Mouse (Mus musculus) cerebellum, postnatal 14 days (tissue): ENCODE data around the gene Psmb9.
"Not testable (repeated sequence)": the region's sequence is repeated elsewhere in the genome, so short reads cannot be mapped to it uniquely, and the experiment has no call there.

Source experiments
- DNase-seq, 2 experiments: peaks; one replicate each; pipeline ENCODE4 v3.0.0; 2021; ENCODE audit warnings: mixed read lengths in 2 of 2

Gene Psmb9

DNA sequence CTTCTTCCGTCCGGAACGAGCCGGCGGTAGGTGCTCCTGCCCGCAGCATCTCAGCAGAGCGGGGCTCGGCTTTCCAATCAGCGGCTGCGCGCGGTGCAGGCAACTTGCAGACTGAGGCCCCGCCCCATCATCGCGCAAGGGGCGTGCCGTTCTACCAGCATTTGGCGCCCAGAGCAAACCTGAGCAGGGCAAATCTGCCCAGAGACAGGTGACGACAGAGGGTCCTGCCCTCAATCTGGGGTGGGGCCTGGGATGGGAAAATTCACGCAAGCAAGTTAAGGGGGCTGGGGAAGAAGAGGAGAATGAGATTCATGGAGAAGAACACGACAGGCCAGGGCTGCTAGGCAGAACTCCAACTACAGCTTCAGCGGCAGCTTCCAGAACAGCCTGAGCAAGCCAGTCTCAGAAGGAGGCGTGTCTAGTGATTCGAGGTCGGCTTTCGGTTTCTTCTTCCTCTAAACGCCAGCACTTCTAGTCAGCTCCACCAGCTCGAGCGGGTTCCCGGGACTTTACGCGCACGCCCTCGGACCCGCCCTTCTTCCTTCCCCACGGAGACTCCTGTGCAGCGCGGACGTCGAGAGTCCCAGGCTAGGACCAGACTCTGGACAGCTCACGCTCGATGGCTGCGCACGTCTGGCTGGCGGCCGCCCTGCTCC, at the start of gene Psmb9, which contains the start of gene Tap1:
Gene Psmb9, minus strand, starts transcription at position 504 of the 656 bp plus-strand sequence.
Gene Tap1, plus strand, starts transcription at position 293 of the 656 bp plus-strand sequence.
- DNase-seq: peak; percentile 98 to 99

DNA sequence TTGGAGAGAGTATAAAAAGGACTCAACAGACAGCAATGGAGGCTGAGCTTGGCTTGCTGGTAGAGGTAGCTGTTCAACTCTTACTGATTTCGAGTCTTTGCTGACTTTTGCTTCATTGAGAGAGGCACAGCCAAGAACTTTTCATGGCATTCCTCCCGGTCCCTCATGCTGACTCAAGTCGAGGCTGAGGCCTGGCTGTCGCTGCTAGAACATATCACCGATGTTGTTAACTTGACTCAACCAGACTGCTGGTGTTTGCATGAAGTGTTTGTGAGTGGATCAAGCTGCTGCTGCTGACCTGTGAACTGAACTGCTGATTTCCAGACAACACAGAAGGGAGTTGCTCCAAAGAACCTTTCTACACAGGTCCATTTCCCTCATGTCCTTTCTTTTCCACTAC, 49.1 kb upstream of the Psmb9 start:
- no peak for DNase-seq

DNA sequence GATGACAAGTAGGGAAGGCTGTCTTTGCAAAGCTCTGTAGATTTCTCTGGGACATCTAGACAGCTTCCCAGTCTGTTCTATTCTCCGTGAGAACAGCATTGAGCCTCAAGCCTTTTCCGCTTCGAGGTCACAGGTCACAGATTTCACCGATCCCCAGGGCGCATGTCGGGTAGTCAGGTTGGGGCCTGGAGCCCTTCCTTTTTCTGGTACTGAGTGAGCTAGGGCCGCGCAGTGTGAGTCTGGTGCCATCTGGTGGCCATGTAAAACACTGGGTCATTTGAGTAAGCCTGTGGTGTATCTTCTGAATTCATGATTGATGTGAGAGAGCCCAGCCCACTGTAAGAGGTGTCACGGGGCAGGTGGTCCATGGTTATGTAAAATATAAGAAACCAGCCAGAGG, 47.4 kb upstream of the Psmb9 start:
- peak; percentile 79 to 85 for DNase-seq

DNA sequence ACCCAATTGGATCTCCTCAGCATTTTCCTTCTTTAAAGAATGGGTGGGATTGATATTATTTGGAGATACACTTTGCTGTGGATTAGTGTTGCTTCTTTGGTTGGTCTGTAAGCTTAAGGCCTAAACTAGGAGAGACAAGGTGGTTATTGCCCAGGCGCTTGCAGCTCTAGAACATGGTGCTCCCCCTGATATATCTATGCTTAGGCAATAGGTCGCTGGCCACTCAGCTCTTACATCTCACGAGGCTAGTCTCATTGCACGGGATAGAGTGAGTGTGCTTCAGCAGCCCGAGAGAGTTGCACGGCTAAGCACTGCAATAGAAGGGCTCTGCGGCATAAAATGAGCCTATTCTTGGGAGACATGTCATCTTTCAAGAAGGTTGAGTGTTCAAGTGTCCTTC, 44.5 kb upstream of the Psmb9 start:
- not testable (repeated sequence) for DNase-seq

DNA sequence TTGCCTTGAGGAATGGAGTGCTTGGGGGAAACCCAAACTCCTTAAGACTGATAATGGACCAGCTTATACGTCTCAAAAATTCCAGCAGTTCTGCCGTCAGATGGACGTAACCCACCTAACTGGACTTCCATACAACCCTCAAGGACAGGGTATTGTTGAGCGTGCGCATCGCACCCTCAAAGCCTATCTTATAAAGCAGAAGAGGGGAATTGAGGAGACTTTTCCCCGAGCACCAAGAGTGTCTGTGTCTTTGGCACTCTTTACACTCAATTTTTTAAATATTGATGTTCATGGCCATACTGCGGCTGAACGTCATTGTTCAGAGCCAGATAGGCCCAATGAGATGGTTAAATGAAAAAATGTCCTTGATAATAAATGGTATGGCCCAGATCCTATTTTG, 43.4 kb upstream of the Psmb9 start:
- not testable (repeated sequence) for DNase-seq

DNA sequence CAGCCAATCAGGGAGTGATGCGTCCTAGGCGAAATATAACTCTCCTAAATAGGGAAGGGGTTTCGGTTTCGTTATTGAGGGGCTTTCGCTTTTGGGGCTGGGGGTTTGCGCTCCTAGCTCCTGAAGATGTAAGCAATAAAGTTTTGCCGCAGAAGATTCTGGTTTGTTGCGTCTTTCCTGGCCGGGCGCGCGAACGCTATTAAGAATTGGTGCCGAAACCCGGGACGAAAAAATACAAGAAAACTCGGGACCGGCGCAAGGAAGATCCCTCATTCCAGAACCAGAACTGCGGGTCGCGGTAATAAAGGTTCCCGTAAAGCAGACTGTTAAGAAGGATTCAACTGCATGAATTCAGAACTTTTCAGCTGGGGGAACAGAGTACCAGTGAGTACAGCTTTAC, 38.3 kb upstream of the Psmb9 start:
- DNase-seq: not testable (repeated sequence)

DNA sequence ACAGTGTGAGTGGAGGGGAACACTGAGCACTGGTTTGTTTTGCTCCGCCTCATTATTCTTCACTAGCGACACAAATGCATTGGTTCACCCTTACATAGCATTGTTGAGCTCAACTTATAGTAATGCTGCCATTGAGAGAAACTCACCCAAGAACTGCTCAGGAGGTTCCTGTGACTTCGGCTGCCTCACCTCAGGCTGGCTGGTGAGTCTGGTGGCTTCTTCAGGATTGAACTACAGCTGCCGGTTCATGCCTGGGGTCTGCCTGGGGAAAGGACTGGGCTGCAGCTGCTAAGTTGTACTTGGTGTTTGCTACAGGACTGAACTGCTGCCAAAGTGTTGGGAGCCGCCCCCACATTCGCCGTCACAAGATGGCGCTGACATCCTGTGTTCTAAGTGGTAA, 37.9 kb upstream of the Psmb9 start:
- no peak for DNase-seq

DNA sequence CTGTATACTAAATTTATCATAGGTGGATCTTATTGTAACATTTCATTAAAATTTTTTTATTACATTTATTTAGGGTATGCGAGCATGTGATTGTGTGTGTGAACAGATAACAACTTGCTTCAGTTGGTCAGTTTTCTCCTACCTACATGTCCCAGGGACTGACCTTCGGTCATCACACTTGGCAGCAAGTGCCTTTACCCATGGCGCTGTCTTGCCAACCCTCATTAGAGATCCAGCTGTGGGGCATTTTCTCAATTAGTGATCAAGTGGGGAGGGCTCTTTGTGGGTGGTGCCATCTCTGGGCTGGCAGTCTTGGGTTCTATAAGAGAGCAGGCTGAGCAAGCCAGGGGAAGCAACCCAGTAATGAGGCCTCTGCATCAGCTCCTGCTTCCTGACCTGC, 37.3 kb upstream of the Psmb9 start:
- no peak for DNase-seq

DNA sequence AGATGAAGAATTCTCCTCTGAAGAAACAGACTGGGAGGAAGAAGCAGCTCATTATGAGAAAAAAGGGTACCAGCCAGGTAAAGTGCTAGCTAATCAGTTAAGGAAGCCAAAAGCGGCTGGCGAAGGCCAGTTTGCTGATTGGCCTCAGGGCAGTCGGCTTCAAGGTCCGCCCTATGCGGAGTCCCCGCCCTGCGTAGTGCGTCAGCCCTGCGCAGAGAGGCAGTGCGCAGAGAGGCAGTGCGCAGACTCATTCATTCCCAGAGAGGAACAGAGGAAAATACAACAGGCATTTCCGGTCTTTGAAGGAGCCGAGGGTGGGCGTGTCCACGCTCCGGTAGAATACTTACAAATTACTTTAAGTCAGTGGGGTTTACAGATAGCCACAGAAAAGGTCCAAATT, 32.8 kb upstream of the Psmb9 start:
- DNase-seq: not testable (repeated sequence)

DNA sequence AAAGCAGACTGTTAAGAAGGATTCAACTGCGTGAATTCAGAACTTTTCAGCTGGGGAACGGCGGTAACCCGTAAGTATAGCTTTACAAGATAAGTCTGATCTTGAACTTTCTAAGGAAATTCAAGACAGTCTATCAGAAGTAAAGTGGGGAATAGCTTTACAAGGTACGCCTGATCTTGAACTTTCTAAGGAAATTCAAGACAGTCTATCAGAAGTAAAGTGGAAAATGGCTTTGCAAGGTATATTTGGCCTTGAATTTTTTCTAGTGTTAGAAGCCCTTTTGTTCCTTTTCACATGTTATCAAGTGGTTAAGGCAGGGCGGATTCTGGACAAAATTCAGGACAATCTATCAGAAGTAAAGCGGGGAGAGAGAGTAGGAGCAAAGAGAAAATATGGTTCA, 32.2 kb upstream of the Psmb9 start:
- DNase-seq: peak in 1 of 2 experiments; percentile 48

DNA sequence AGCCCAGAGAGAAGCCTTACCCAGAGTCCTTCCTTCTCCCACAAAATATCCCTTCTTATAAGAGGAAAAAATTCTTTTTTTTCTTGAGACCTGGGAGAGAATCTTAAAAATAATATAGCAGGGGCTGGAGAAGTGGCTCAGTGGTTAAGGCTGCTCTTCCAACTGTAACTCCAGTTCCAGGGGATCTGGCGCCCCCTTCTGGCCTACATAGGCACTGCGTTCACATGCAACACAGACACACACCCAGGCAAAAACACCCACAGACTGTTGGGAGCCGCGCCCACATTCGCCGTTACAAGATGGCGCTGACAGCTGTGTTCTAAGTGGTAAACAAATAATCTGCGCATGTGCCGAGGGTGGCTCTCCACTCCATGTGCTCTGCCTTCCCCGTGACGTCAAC, 31.5 kb upstream of the Psmb9 start:
- DNase-seq: peak; percentile 44 to 82

DNA sequence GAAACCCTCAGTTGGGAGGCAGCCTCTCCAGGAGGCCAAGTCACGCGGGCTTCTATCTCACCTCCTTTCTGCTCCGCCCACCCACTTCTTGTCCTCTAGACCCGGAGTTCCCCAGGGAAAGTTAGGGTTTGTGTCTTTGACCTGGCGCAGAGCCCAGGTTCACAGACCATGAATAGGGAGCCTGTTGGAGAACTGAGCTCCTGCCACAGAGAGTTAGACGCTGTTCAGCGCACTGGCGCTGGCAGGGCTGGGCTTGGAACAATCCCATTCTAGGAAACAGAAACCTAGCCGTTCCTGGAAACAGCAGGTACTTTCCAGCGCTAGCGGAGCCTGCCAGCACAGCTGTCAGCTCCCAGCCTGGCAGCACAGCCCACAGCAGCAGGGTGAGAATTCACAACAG, 31.1 kb upstream of the Psmb9 start:
- DNase-seq: peak; percentile 14 to 53

DNA sequence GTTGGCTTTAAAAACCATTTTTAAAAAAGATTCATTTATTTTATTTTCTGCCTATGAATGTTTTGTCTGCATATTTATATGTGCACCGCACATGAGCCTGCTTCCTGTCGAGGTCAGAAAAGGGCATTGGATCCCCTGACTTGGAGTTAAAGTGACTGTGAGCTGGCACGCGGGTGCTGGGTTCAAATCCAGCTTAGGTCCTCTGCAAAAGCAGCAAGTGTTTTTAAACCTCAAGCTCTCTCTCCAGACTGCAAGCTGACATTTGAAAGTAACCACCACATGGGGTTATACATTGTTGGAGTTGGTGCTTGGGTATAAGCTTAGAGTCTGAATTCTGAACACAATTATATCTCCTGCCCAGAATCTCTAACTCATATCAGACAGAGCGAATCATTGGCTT, 30.4 kb upstream of the Psmb9 start:
- DNase-seq: no peak

DNA sequence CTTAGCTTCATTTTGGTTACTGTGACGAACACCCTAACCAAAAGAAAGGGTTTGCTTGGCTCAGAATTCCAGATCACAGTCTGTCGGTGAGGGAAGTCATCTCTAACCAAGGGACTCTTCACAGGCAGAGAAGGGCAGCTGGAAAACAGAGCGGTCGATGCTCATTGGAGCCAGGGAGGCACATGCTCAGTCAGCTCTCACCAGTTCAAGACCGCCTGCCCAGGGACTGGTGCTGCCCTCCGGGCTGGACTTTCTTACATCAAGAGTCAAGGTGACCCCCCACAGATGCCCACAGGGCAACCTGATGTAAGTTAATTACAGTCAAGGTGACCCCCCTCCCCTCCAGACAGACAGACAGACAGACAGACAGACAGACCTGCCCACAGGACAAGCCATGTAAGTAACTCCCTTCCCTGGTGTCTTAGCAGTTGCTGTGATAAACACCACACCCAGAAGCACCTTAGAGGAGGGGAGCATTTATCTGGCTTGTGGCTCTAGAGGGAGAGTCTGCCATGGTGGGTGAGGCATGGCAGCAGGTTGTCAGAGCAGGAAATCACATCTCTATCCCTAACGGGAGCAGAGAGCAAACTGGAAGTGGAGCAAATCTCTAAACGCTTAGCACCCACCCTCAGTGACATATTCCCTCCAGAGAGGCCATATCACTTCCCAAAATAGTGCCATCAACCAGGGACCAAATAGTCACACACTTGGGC, 29.8 kb upstream of the Psmb9 start:
- DNase-seq: no peak

DNA sequence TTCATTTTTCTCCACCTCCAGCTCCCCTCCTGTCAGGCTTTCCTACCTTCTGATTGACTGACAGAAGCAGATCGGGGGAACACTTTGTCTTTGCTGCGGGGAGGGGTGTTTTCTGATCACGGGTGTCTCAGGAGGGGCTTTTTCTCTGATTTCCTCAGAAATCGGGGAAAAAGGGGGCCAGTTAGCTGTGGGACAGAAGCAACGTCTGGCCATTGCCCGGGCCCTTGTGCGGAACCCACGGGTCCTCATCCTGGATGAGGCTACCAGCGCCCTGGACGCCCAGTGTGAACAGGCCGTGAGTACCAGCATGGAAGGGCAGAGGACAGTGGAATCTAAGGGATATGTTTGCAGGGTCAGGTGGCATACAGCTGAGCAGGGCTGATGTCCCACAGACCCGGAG, 27.6 kb upstream of the Psmb9 start:
- no peak for DNase-seq

DNA sequence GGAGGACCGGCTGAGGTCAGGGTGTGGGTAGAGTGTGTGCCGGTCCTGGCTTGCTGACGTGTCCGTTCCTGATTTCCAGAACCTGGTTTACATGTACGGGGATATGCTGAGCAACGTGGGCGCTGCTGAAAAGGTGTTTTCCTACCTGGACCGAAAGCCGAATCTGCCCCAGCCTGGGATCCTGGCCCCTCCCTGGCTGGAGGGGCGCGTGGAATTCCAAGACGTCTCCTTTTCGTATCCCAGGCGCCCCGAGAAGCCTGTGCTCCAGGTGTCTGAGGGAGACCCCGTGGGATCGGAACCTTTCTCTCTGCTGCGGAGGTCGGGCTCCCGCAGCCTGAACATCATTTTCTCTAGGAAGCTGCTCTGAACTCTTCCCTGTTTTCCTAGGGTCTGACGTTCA, 26.4 kb upstream of the Psmb9 start:
- no peak for DNase-seq

DNA sequence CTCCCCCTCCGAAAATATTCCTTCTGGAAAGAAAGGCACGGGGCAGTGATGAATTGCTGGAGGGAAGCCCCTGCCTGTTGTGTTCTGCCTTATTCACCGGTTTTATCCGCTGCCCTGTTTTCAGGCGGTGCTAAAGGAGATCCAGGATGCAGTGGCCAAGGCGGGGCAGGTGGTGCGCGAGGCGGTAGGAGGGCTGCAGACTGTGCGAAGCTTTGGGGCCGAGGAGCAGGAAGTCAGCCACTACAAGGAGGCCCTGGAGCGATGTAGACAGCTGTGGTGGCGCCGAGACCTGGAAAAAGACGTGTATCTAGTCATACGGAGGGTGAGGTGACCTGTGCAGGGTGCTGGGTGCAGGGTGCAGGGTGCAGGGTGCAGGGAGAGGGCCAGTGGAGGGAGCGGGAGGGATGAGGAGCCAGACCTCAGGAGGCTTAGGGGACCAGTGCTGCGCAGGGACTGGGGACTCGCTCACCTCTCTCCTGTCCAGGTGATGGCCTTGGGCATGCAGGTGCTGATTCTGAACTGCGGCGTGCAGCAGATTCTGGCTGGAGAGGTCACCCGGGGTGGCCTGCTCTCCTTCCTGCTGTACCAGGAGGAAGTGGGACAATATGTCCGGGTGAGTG, 24.3 kb upstream of the Psmb9 start:
- DNase-seq: no peak

DNA sequence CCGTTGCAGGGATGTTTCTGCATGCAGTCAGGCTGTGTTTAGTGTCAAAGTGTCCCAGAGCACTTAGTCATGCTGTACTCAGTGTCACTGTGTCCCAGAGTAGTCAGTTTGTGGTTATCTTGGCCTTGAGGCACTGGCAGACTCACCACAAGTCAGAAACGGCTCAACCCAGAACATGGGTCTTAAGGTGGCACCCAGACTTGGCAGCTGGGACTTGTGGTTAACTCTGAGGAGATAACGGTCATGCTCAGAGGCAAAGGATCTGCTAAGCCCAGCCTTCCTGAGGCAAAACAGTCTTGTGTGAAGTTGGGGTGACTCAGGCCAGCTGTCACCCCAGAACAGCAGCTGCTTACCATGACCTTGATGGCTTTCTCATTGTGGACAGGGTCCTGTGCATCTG, 23.0 kb upstream of the Psmb9 start:
- no peak for DNase-seq

DNA sequence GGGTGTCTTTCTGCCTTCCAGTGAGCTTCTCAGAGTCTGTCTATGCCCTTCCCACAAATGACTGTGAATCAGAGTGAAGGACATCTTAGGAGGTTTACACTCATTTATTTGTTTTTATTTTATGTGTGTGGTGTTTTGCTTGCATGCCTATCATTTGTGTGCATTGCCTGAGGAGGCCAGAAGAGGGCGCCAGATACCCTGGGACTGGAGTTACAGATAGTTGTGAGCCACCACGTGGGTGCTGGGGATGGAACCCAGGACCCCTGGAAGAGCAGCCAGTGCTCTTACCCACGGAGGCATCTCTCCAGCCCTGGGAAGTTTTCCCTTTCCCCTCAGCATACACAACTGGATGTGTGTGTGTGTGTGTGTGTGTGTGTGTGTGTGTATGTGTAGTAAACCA, 22.1 kb upstream of the Psmb9 start:
- peak in 1 of 2 experiments; percentile 23 for DNase-seq

DNA sequence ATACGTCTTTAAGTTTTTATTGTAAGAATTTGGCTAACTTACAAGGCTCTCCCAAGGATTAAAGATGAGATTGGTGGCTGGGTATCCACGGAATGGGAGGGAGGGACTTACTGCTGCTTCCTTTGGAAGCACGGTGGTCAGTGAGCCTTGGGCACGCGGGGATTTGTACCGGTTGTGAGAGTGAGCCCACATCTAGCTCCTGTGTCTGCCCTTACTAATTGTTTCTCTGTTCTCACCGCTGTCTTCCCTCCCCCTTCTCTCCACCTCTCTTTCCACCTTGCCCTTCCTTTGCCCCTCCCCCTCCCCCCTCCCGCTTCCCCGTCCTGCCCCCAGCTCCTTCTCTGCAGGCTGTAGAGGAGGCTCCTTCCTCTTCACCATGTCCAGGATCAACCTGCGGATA, 20.9 kb upstream of the Psmb9 start:
- no peak for DNase-seq

DNA sequence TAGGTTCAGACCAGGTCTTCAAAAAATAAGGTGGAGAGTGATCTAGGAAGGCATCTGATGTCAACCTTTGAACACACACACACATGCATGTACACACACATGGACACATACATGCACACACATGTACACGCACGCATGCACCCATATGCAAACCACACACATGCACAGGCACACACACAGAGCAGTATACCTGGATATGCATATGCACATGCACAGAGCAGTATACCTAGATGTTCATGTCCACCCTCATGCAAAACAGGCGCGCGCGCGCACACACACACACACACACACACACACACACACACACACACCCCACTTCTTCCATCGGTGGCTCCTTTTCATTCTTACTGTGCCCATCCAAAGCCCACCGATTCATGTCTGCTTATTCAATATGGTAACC, 20.3 kb upstream of the Psmb9 start:
- no peak for DNase-seq

DNA sequence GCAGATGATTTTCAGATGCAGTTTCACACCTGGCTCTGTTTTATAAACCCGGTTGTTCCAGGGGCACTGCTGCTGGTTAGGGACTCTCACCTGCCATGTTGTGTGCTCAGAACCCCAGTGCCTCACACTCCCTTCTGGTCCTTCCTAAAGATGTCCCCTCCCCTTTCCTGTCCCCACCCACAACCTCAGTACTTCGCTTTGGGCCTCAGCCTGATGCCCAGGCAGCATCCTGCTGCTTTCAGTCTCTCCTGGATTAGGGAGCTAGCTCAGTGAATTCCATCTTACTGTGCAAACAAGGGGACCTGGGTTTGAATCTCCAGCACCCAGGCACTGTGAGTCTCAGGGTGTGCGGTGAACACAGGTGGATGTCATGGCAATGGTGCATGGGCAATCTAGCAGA, 19.9 kb upstream of the Psmb9 start:
- DNase-seq: no peak

DNA sequence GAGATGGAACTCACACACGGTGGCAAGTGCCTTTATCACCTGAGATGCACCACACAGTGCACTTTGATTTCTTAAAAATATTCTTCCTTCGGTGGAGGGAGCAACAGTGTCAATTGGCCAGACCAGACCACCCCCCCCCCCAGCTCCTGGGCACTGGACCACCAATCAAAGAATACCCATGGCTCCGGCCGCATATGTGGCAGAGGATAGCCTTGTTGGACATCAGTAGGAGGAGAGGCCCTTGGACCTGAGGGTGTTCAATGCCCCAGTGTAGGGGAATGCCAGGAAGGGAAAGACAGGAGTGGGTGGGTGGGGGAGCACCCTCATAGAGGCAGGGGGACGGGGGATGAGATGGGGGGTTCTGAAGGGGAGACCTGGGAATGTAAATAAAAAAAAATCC, 19.2 kb upstream of the Psmb9 start:
- DNase-seq: no peak

DNA sequence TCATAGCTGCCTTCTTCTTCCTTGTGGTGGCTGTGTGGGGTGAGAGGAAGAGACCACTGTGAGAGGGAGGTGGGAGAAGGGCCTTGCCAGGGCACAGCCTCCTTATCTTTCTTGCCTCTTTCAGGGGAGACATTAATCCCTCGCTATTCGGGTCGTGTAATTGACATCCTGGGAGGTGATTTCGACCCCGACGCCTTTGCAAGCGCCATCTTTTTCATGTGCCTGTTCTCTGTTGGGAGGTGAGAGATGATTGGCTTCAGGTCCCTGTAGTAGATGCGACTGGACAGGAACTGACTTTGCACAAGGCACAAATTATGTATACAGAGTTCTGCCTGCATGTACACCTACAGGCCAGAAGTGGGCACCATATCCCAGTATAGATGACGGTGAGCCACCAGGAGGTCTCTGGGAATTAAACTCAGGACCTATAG, 18.2 kb upstream of the Psmb9 start:
- DNase-seq: peak; percentile 25 to 37
